Mouse (Mus musculus) lung, postnatal 0 days (tissue): ENCODE measurements at regions not wholly inside any gene's neighbourhood (a gene's known extent, or its start where the extent isn't known, plus 50 kb on each side); places are given as distances from the start of the nearest gene placed in this dataset.

ENCODE experiments used
- CTCF ChIP-seq: IDR thresholded peaks from 2 replicates; pipeline ENCODE4 v1.5.1; 2016; ENCODE audit warnings: antibody characterized with exemption, mild to moderate bottlenecking
- EP300 ChIP-seq: IDR thresholded peaks from 2 replicates; pipeline ENCODE4 v1.6.1; 2016; ENCODE audit warnings: antibody characterized with exemption, mild to moderate bottlenecking, control low read depth

- TF ChIP-seq CTCF: no peak
- TF ChIP-seq EP300: no peak
Observed at GRCm38 (mm10) chr15:60706009-60706408, 147.6 kb downstream of the Fam84b start.
